In the genomic region with DNA sequence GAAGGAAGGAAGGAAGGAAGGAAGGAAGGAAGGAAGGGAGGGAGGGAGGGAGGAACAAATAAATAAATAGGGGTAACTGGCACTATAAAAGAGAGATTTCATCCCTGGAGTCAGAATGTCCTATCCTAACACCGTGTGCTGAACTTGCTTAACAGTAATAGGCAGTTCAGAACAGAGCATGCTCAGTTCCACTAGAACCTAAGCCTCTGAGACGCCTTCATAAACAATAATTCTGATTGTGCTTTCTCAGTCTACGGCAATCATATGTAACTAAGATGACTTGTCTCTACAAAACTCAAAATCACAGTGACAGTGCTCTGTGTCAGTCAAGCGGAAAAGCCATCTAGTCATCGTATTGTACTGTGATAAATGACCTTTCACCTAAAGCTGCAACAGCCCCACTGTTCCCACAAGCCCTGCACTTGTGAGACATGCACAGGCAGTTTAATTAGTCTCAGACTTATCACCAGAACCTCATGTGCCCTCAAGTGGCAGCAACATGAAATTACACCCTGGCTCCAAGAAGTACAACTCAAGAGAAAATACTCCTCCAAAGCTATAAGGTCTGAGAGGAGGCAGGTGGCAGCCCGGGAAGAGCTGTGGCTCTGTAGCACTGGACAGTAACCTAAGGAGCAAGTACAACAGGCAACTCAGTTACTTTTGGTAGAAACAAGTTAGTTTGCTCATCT, we compare ENCODE assay signal across 8 mouse cellular contexts. TPM values are rescaled to one million over a fixed set of nuclear protein-coding genes. Genes with fewer than 3 reads are reported as not detected.
DNase-seq lines count a peak whose midpoint lies in the region; ATAC-seq and TF ChIP-seq lines count a peak whose summit lies in the region.

No protein-coding gene starts in this region.

- H3K27me3 ChIP-seq in forebrain, embryonic 11.5 days (ENCODE audit: control insufficient read depth, insufficient read depth, low read length), result no peaks in the 10 kb centered on the region
- H3K27me3 ChIP-seq in hindbrain, embryonic 13.5 days, result no peaks in the 10 kb centered on the region

- WGBS in forebrain, embryonic 11.5 days, result 55% methylated on average over 6 of the region's 6 CpGs
- 39% methylated on average over 6 of the region's 6 CpGs for WGBS in hindbrain, embryonic 13.5 days

- H3K4me3 ChIP-seq in left cerebral cortex, adult 2 months, result no peak overlapping the region
- no peak overlapping the region for H3K4me3 ChIP-seq in forebrain, embryonic 11.5 days (ENCODE audit: low read depth, low read length)
- H3K4me3 ChIP-seq in hindbrain, embryonic 13.5 days, result no peak overlapping the region

- no peak overlapping the region for H3K9ac ChIP-seq in forebrain, embryonic 11.5 days (ENCODE audit: low read length)
- no peak overlapping the region for H3K9ac ChIP-seq in hindbrain, embryonic 13.5 days

- H3K9me3 ChIP-seq in forebrain, embryonic 11.5 days (ENCODE audit: control insufficient read depth, low read length), result no peaks in the 10 kb centered on the region
- H3K9me3 ChIP-seq in hindbrain, embryonic 13.5 days, result no peaks in the 10 kb centered on the region

- H3K4me1 ChIP-seq in forebrain, embryonic 11.5 days (replicated peaks; ENCODE audit: control insufficient read depth, insufficient read depth, low read length), result no peaks in the 10 kb centered on the region
- peaks cover 3% of the 10 kb centered on the region; the same call in 1 of the 2 replicates for H3K4me1 ChIP-seq in hindbrain, embryonic 13.5 days (replicated peaks)

- peak; percentile 68 to 72 for DNase-seq in left cerebral cortex, adult 2 months (ENCODE audit: extremely low spot score in 1 of 2, low spot score in 2 of 2)
- no peak for DNase-seq in left cerebral cortex, adult 11 months (ENCODE audit: low spot score)
- peak; percentile 52 for DNase-seq in c-Kit-positive CD71-positive TER-119-negative erythroid progenitor cells, embryonic 14.5 days (ENCODE audit: low read depth)
- DNase-seq in forebrain, embryonic 11.5 days (ENCODE audit: low spot score), result peak; percentile 75
- peak; percentile 62 for DNase-seq in layer of hippocampus, postnatal 36 days
- peak; percentile 82 for DNase-seq in mesoderm, embryonic 11.5 days (ENCODE audit: low read depth, low spot score)
- DNase-seq in spleen, adult 12 weeks (ENCODE audit: low spot score), result peak; percentile 43

- peak; percentile 80 for ATAC-seq in forebrain, embryonic 11.5 days (replicated peaks; ENCODE audit: low FRiP score)
- ATAC-seq in hindbrain, embryonic 13.5 days (ENCODE audit: low FRiP score), result peak; percentile 88

- intact Hi-C loops in left cerebral cortex, adult 2 months (cut with DNase I), result loop anchor here (2.0 to 5.0 kb wide), 2 partner anchors 145 to 290 kb away; a partner anchor contains a TSS

- no peak overlapping the region for H3K4me2 ChIP-seq in forebrain, embryonic 11.5 days (ENCODE audit: low read depth, low read length, severe bottlenecking)
- H3K4me2 ChIP-seq in hindbrain, embryonic 13.5 days, result no peak overlapping the region

- H3K36me3 ChIP-seq in forebrain, embryonic 11.5 days (ENCODE audit: control insufficient read depth, insufficient read depth, low read length), result no peaks in the 10 kb centered on the region; the same call in 1 of the 2 replicates
- H3K36me3 ChIP-seq in hindbrain, embryonic 13.5 days, result peaks cover 46% of the 10 kb centered on the region

- TF ChIP-seq CTCF in left cerebral cortex, adult 2 months (IDR thresholded peaks at IDR 0.05), result peak; percentile 91

- no peak overlapping the region for H3K27ac ChIP-seq in left cerebral cortex, adult 2 months
- H3K27ac ChIP-seq in forebrain, embryonic 11.5 days (ENCODE audit: low read depth, low read length), result no peak overlapping the region
- H3K27ac ChIP-seq in hindbrain, embryonic 13.5 days, result no peak overlapping the region

RNA-seq across cellular contexts. Expression of a gene that starts 17.8 kb away (rescaled TPM):
- 10 to 100 TPM; 18.8 to 21.4 TPM for total RNA-seq in left cerebral cortex, adult 2 months (2021)
- polyA plus RNA-seq in forebrain, embryonic 11.5 days (2014; fragmentation: Nextera tagmentation; extraction: Ambion mirVana), result 35.7 and 44.0 TPM in 2 replicates
- polyA plus RNA-seq in hindbrain, embryonic 13.5 days (2015; fragmentation: Nextera tagmentation; extraction: Ambion mirVana), result 23.1 and 24.1 TPM in 2 replicates
- total RNA-seq in layer of hippocampus, postnatal 36 days (2021), result 10 to 100 TPM; 18.4 to 19.4 TPM
